Mouse (Mus musculus) lung, postnatal 10 days (tissue): ENCODE data around the gene Gimap4.

ENCODE experiments used
- DNase-seq: peaks from one replicate; pipeline ENCODE4 v3.0.0; 2021

Gene Gimap4

GRCm38 (mm10) chr6:48684319-48684718 lies at the start of gene Gimap4:
Gimap4 (plus strand) TSS chr6:48684549.
- peak; percentile 24 for DNase-seq

- no peak for DNase-seq
Observed at GRCm38 (mm10) chr6:48635105-48635504, 49.2 kb upstream of the Gimap4 start.

- no peak for DNase-seq
Observed at GRCm38 (mm10) chr6:48636515-48636914, 47.8 kb upstream of the Gimap4 start.

- no peak for DNase-seq
Observed at GRCm38 (mm10) chr6:48637811-48638500, 46.4 kb upstream of the Gimap4 start.

- DNase-seq = no peak
Observed at GRCm38 (mm10) chr6:48638553-48638952, 45.8 kb upstream of the Gimap4 start.

- no peak for DNase-seq
Observed at GRCm38 (mm10) chr6:48641391-48641790, 43.0 kb upstream of the Gimap4 start.

- DNase-seq = peak; percentile 67
Observed at GRCm38 (mm10) chr6:48642764-48643292, 41.5 kb upstream of the Gimap4 start.

- peak; percentile 84 for DNase-seq
Observed at GRCm38 (mm10) chr6:48645660-48646308, 38.6 kb upstream of the Gimap4 start.

GRCm38 (mm10) chr6:48646309-48646690 lies 38.0 kb upstream of the Gimap4 start:
- DNase-seq = no peak

- peak; percentile 85 for DNase-seq
Observed at GRCm38 (mm10) chr6:48646995-48647394, 37.4 kb upstream of the Gimap4 start, which contains the start of gene Gimap8. Gimap8 (plus strand) TSS chr6:48647234.

- DNase-seq = no peak
Observed at GRCm38 (mm10) chr6:48647611-48648010, 36.7 kb upstream of the Gimap4 start.

GRCm38 (mm10) chr6:48648779-48649178 lies 35.6 kb upstream of the Gimap4 start:
- DNase-seq = no peak

GRCm38 (mm10) chr6:48650041-48650440 lies 34.3 kb upstream of the Gimap4 start:
- no peak for DNase-seq

- DNase-seq = no peak
Observed at GRCm38 (mm10) chr6:48658721-48659120, 25.6 kb upstream of the Gimap4 start.

GRCm38 (mm10) chr6:48664750-48665149 lies 19.6 kb upstream of the Gimap4 start:
- DNase-seq = no peak

GRCm38 (mm10) chr6:48665471-48665870 lies 18.9 kb upstream of the Gimap4 start:
- no peak for DNase-seq

- no peak for DNase-seq
Observed at GRCm38 (mm10) chr6:48666159-48666586, 18.2 kb upstream of the Gimap4 start.

GRCm38 (mm10) chr6:48668022-48668421 lies 16.3 kb upstream of the Gimap4 start:
- DNase-seq = no peak

- no peak for DNase-seq
Observed at GRCm38 (mm10) chr6:48669446-48669969, 14.8 kb upstream of the Gimap4 start.

- no peak for DNase-seq
Observed at GRCm38 (mm10) chr6:48674291-48675058, 9.9 kb upstream of the Gimap4 start.

GRCm38 (mm10) chr6:48675400-48675930 lies 8.9 kb upstream of the Gimap4 start:
- DNase-seq = no peak

GRCm38 (mm10) chr6:48675931-48676859 lies 8.2 kb upstream of the Gimap4 start, which contains the start of gene Gimap9:
Gimap9 (plus strand) TSS chr6:48676129.
- peak; percentile 64 for DNase-seq
